Mouse (Mus musculus) spleen, embryonic (tissue): ENCODE results near the gene Pi16.

Experiments used
- CTCF ChIA-PET: fragments of 350-600 bp; sonication (Branson Sonifier 250); formaldehyde crosslinking; loops from one replicate; lab custom pipeline; 2022; lab: Charles Lee

The Pi16 gene

GRCm38 (mm10) chr17:29348996-29349395, 31.5 kb downstream of the Pi16 start:
- CTCF ChIA-PET = interaction anchor here (0.6 to 0.8 kb wide), 3 partner anchors 13 to 165 kb away, joined by 3 to 4 read pairs (median 3); no protein-coding TSS in a partner anchor

- CTCF ChIA-PET = interaction anchor here (0.6 kb wide), 1 partner anchor 163 kb away, joined by 3 read pairs; no protein-coding TSS in a partner anchor
These were observed 33.6 kb downstream of the Pi16 start for GRCm38 (mm10) chr17:29351056-29351455.

- CTCF ChIA-PET = no interaction called here
These were observed 38.0 kb downstream of the Pi16 start for GRCm38 (mm10) chr17:29355461-29355840.

GRCm38 (mm10) chr17:29355841-29356478, 38.5 kb downstream of the Pi16 start:
- CTCF ChIA-PET = no interaction called here

- CTCF ChIA-PET = no interaction called here
These were observed 39.0 kb downstream of the Pi16 start for GRCm38 (mm10) chr17:29356479-29356856.

GRCm38 (mm10) chr17:29356882-29357281, 39.4 kb downstream of the Pi16 start:
- CTCF ChIA-PET = interaction anchor here (0.6 kb wide), 1 partner anchor 351 kb away, joined by 10 read pairs; no protein-coding TSS in a partner anchor

- CTCF ChIA-PET = interaction anchor here (1.0 kb wide), 1 partner anchor 19 kb away, joined by 7 read pairs; no protein-coding TSS in a partner anchor
These were observed 41.4 kb downstream of the Pi16 start for GRCm38 (mm10) chr17:29358928-29359327.

GRCm38 (mm10) chr17:29360761-29361221, 43.3 kb downstream of the Pi16 start, which contains the start of gene Fgd2:
Gene Fgd2 (plus strand): TSS chr17:29360914.
- CTCF ChIA-PET = interaction anchor here (0.7 to 1.1 kb wide), 2 partner anchors 10 to 12 kb away, joined by 4 read pairs; no protein-coding TSS in a partner anchor

GRCm38 (mm10) chr17:29361982-29362691, 44.7 kb downstream of the Pi16 start:
- CTCF ChIA-PET = interaction anchor here (0.5 to 1.1 kb wide), 2 partner anchors 8 to 13 kb away, joined by 4 read pairs; no protein-coding TSS in a partner anchor

- CTCF ChIA-PET = interaction anchor here (0.5 to 0.6 kb wide), 2 partner anchors 9 kb away, joined by 4 to 5 read pairs; no protein-coding TSS in a partner anchor
These were observed 45.6 kb downstream of the Pi16 start for GRCm38 (mm10) chr17:29363109-29363508.

GRCm38 (mm10) chr17:29365105-29365621, 47.7 kb downstream of the Pi16 start:
- CTCF ChIA-PET = no interaction called here

GRCm38 (mm10) chr17:29368726-29369125, 51.2 kb downstream of the Pi16 start:
- CTCF ChIA-PET = interaction anchor here (0.6 kb wide), 1 partner anchor 1130 kb away, joined by 9 read pairs; no protein-coding TSS in a partner anchor

GRCm38 (mm10) chr17:29370984-29371723, 53.7 kb downstream of the Pi16 start:
- CTCF ChIA-PET = interaction anchor here (0.6 to 2.2 kb wide), 6 partner anchors 11 to 140 kb away, joined by 4 to 6 read pairs (median 4); partner anchors contain the start of genes Fgd2 and Mtch1

- CTCF ChIA-PET = interaction anchor here (0.7 kb wide), 1 partner anchor 20 kb away, joined by 5 read pairs; no protein-coding TSS in a partner anchor
These were observed 58.4 kb downstream of the Pi16 start for GRCm38 (mm10) chr17:29375871-29376270.

GRCm38 (mm10) chr17:29378056-29378455, 60.6 kb downstream of the Pi16 start:
- CTCF ChIA-PET = interaction anchor here (0.8 kb wide), 1 partner anchor 19 kb away, joined by 7 read pairs; no protein-coding TSS in a partner anchor
